Mouse (Mus musculus) liver, embryonic 16.5 days (tissue): ENCODE data around the gene Ube2e1. TPM values are rescaled to one million over a fixed set of nuclear protein-coding genes. Genes with fewer than 3 reads are reported as not detected.

Source experiments
- ATAC-seq: fragments of 200-750 bp; cut with Nextera tagmentation; 2 replicates; pipeline ENCODE4 v1.8.0; 2017; ENCODE audit warnings: low read depth, mild to moderate bottlenecking, moderate number of reproducible peaks, moderate library complexity
- H3K27ac ChIP-seq: fragments of 300-500 bp; sonication (generic); 2 replicates; pipeline ENCODE4 v1.5.1; 2014; ENCODE audit warnings: mild to moderate bottlenecking, low read length
- H3K27me3 ChIP-seq: fragments of 300-500 bp; sonication (generic); 2 replicates; pipeline ENCODE4 v1.6.1; 2014; ENCODE audit warnings: low read depth, low read length, mixed read lengths; ENCODE audit not compliant: control insufficient read depth, insufficient read depth
- H3K36me3 ChIP-seq: fragments of 300-500 bp; sonication (generic); 2 replicates; pipeline ENCODE4 v1.6.1; 2014; ENCODE audit warnings: mild to moderate bottlenecking; ENCODE audit not compliant: control insufficient read depth, insufficient read depth
- H3K4me1 ChIP-seq: fragments of 300-500 bp; sonication (generic); 2 replicates; pipeline ENCODE4 v1.6.1; 2014; ENCODE audit warnings: low read depth, low read length, mixed read lengths; ENCODE audit not compliant: control insufficient read depth
- H3K4me2 ChIP-seq: fragments of 300-500 bp; sonication (generic); 2 replicates; pipeline ENCODE4 v1.6.1; 2014; ENCODE audit warnings: low read depth, low read length, mixed read lengths
- H3K4me3 ChIP-seq: fragments of 300-500 bp; sonication (generic); 2 replicates; pipeline ENCODE4 v1.5.1; 2014; ENCODE audit warnings: low read depth, mild to moderate bottlenecking, low read length
- H3K9ac ChIP-seq: fragments of 300-500 bp; sonication (generic); 2 replicates; pipeline ENCODE4 v1.6.1; 2014; ENCODE audit warnings: low read depth, low read length
- H3K9me3 ChIP-seq: fragments of 300-500 bp; sonication (generic); replicated peaks from 2 replicates; pipeline ENCODE4 v1.6.1; 2016; ENCODE audit warnings: low read length; ENCODE audit not compliant: control insufficient read depth
- WGBS: fragments of 180-500 bp; shearing (Covaris S2); extraction: QIAGEN DNeasy Blood & Tissue Kit; methylation state at CpG from one replicate; pipeline ENCODE4 v1.1.7; 2014; ENCODE audit not compliant: insufficient replicate concordance; 5-methylcytosine and 5-hydroxymethylcytosine counted together
- polyA plus RNA-seq: library from polyadenylated mRNA; unstranded; fragments of >200 nt; fragmentation: Nextera tagmentation; extraction: Ambion mirVana; gene quantifications from 2 replicates; pipeline ENCODE4 v1.2.1, GENCODE M21; 2015

The Ube2e1 gene
- polyA plus RNA-seq, 1 experiment from 2014 or later: 27.7 TPM

DNA sequence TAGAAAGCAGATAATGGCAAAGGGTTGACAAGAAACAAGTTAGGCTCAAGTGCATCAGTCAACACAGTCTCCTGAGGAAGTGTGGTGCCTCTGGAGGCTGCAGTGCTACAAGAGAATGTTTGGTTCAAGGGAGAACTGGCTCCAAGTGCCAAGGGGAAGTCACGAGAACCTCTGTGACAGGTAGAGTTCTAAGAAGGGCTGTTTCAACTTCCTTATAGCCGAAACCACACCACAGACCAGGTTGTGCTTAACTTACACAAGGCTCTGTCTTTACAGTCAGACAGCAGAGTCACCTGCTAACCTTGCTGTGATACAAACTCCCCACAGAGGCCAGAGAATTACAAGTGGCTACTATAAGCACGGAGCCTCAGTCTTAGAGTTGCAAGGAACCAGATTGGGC is 30.1 kb downstream of the Ube2e1 start:
- no peak overlapping the region for H3K27ac ChIP-seq
- no peaks in the 10 kb centered on the region for H3K27me3 ChIP-seq
- H3K9ac ChIP-seq: no peak overlapping the region
- H3K4me2 ChIP-seq: no peak overlapping the region
- H3K36me3 ChIP-seq: no peaks in the 10 kb centered on the region
- no peaks in the 10 kb centered on the region for H3K9me3 ChIP-seq
- WGBS: 38% methylated on average over 3 of the region's 3 CpGs
- H3K4me3 ChIP-seq: no peak overlapping the region
- H3K4me1 ChIP-seq: no peaks in the 10 kb centered on the region; the same call in none of the 2 replicates
- ATAC-seq: no peak

DNA sequence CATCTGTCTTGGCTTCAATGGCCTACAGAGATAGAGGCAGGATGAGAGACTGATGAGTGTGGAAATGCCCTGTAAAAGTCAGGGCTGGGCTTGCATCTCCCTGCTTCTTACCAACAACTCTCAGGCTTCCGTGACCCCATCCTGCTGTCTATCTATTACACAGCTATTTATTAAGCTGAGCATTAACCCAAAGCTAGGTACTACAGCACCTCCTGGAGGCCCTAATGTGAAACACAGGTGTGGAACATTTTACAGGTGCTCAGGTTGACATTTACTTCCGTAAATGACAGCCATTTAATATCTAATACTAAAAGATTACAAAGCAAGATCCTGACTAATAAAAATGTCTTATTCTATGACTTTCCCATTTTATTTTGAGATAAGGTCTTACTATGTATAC is 31.0 kb downstream of the Ube2e1 start:
- no peaks in the 10 kb centered on the region for H3K9me3 ChIP-seq
- H3K4me1 ChIP-seq: no peaks in the 10 kb centered on the region; the same call in none of the 2 replicates
- WGBS: 68% methylated on average over 2 of the region's 2 CpGs
- no peak overlapping the region for H3K27ac ChIP-seq
- no peak overlapping the region for H3K4me2 ChIP-seq
- H3K27me3 ChIP-seq: no peaks in the 10 kb centered on the region
- no peak overlapping the region for H3K4me3 ChIP-seq
- no peaks in the 10 kb centered on the region for H3K36me3 ChIP-seq
- ATAC-seq: no peak
- no peak overlapping the region for H3K9ac ChIP-seq

DNA sequence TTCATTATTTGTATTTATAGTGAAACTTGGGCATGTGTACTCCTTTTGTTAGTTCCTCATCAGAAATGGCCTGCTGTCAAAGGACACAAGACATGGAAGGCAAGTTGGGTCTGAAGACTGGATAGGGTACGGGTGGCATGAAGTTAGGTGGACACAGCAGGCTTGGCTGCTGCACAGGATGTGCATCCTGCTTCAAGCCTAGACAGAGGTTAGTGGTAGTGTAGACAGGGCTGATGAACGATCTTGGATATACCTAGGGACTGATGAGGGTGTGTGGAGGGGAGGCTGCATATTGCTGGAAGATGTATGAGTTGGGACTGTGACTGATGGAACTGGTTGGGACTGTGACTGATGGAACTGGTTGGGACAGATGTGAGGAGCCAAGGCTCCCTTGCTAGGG is 32.8 kb downstream of the Ube2e1 start:
- Histone ChIP-seq H3K9ac (no peak overlapping the region), H3K36me3 (no peaks in the 10 kb centered on the region), H3K4me3 (no peak overlapping the region), H3K27me3 (no peaks in the 10 kb centered on the region), H3K27ac (no peak overlapping the region), H3K9me3 (no peaks in the 10 kb centered on the region), H3K4me1 (no peaks in the 10 kb centered on the region; the same call in none of the 2 replicates), H3K4me2 (no peak overlapping the region)
- no peak for ATAC-seq
- 51% methylated on average over 2 of the region's 2 CpGs for WGBS

DNA sequence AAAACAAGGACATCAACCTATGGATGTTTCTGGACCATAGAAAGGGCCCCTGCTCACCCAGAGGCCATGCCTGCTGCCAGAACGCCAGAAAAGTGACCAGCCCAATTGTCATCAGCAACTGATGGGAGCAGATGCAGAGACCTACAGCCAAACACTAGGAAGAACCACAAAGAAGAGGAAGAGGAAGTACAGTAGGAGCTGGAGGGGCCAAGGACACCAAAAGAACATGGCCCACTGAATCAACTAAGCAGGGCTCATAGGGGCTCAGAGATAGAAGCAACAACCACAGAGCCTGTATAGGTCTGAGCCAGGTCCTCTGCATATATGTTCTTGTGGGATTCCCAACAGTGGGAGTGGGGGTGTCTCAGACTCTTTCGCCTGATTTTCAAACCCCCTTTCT is 34.2 kb downstream of the Ube2e1 start:
- no peak overlapping the region for H3K4me3 ChIP-seq
- H3K27me3 ChIP-seq: no peaks in the 10 kb centered on the region
- no peaks in the 10 kb centered on the region for H3K9me3 ChIP-seq
- H3K4me2 ChIP-seq: no peak overlapping the region
- no peaks in the 10 kb centered on the region for H3K36me3 ChIP-seq
- no peak overlapping the region for H3K9ac ChIP-seq
- no peak for ATAC-seq
- H3K27ac ChIP-seq: no peak overlapping the region
- WGBS: 34% methylated on average over 2 of the region's 2 CpGs
- no peaks in the 10 kb centered on the region; the same call in 1 of the 2 replicates for H3K4me1 ChIP-seq

DNA sequence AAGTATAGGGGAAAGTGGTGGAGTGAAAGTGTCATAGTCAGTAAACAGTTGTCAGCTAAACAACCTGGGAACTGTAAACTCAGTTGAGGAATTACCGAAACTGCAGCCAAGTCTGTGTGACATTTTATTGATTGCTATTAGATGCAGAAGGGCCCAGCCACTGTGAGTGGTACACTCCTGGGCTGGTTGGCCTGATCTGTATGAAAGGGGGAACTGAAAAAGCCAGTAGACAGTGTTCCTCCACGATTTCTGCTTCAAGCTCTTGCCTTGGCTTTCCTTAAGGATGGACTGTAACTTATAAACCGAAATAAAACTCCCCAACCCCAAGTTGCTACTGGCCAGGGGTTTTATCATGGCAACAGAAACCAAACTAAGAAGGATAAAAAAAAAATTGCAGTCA is 39.1 kb downstream of the Ube2e1 start:
- no peaks in the 10 kb centered on the region for H3K4me1 ChIP-seq
- H3K27ac ChIP-seq: no peak overlapping the region
- no peak for ATAC-seq
- WGBS: 62% methylated on average over 3 of the region's 3 CpGs
- no peaks in the 10 kb centered on the region for H3K36me3 ChIP-seq
- no peaks in the 10 kb centered on the region for H3K9me3 ChIP-seq
- H3K27me3 ChIP-seq: no peaks in the 10 kb centered on the region
- H3K9ac ChIP-seq: no peak overlapping the region
- no peak overlapping the region for H3K4me2 ChIP-seq
- no peak overlapping the region for H3K4me3 ChIP-seq

DNA sequence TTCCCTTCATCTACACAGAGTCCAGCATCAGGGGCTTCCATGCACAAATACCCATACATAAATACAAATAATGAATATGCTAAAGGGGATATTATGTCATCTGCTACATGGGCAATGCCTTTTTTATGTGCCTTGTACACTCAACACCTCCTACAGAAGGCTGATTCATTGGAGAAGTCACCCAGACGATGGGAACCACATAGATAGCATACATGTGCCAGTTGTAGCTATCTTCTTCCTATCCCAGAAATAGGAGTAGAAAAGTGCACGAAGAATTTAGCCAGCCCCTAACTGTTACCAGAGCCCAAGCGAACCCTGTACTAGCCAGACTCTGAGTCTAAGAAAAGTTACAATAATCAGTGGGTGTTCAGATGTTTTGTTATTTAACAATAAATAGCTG is 39.5 kb downstream of the Ube2e1 start:
- H3K9ac ChIP-seq: no peak overlapping the region
- no peak overlapping the region for H3K27ac ChIP-seq
- WGBS: 56% methylated on average over 3 of the region's 3 CpGs
- H3K4me3 ChIP-seq: no peak overlapping the region
- no peaks in the 10 kb centered on the region for H3K9me3 ChIP-seq
- no peak overlapping the region for H3K4me2 ChIP-seq
- no peak for ATAC-seq
- H3K27me3 ChIP-seq: no peaks in the 10 kb centered on the region
- no peaks in the 10 kb centered on the region for H3K4me1 ChIP-seq
- H3K36me3 ChIP-seq: no peaks in the 10 kb centered on the region

DNA sequence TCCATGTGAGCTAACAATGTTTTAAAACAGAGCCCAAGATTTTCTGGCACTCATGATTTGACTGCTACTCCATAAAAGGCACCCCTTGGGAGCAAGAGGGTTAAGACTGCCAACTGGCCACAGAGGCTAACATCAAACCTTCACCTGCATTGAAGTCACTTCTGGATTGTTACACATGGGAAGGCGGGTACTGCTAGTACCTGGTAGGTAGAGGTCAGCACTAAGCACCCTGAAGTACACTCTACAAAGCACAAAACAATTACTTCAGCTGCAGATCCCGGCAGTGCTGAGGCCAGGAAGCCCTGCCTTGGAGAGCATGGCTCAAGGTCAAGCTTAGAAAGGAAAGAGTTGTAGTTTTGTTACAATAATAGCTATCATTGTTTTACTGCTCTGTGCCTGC is 44.3 kb downstream of the Ube2e1 start:
- no peak overlapping the region for H3K4me2 ChIP-seq
- no peak for ATAC-seq
- no peak overlapping the region for H3K9ac ChIP-seq
- 67% methylated on average over 2 of the region's 2 CpGs for WGBS
- no peaks in the 10 kb centered on the region for H3K27me3 ChIP-seq
- no peak overlapping the region for H3K27ac ChIP-seq
- H3K4me1 ChIP-seq: no peaks in the 10 kb centered on the region
- no peaks in the 10 kb centered on the region for H3K9me3 ChIP-seq
- H3K36me3 ChIP-seq: no peaks in the 10 kb centered on the region
- H3K4me3 ChIP-seq: no peak overlapping the region

DNA sequence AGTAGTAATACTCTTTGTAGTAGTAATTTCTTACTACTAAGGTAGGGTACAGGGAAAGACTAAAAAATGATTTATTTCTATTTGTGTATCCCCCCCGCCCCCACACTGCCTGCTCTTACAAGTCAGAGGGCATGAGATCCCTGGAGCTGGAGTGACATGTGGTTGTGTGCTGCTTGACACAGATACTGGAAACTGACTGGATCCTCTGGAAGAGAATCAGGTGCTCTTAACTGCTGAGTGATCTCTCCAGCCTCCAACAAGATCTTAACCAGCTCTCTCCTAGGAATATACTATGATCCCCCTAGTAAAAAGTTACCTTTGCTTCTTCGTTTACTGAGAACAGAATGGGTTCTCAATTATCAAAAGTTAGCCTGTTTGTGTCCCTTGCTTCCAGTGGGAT is 45.2 kb downstream of the Ube2e1 start:
- Histone ChIP-seq H3K4me1 (no peaks in the 10 kb centered on the region), H3K4me3 (no peak overlapping the region), H3K4me2 (no peak overlapping the region), H3K9ac (no peak overlapping the region), H3K36me3 (no peaks in the 10 kb centered on the region), H3K27me3 (no peaks in the 10 kb centered on the region), H3K9me3 (no peaks in the 10 kb centered on the region), H3K27ac (no peak overlapping the region)
- 76% methylated on average over 2 of the region's 2 CpGs for WGBS
- no peak for ATAC-seq

DNA sequence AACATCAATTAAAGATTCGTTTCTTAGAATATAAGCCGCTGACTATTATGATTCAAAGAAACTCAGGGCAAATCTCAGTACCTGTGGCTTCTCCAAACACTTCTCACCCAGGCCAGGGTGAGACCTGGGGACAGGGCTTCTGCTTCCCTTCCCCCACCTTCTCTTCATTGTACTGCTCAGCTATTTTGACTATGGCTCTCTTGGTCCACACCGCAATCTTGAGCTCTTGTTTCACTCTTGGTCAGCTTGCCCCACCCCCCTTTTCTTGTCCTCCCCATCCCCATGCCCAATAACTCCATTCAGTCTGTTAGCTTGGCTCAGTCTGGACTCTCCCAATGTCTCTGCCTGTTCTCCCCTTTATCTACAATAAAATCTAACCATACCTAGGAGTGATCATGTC is 46.2 kb downstream of the Ube2e1 start:
- H3K27ac ChIP-seq: no peak overlapping the region
- H3K4me1 ChIP-seq: no peaks in the 10 kb centered on the region
- no peak overlapping the region for H3K4me2 ChIP-seq
- H3K9ac ChIP-seq: no peak overlapping the region
- no peaks in the 10 kb centered on the region for H3K36me3 ChIP-seq
- no peak for ATAC-seq
- WGBS: 75% methylated on average over 3 of the region's 3 CpGs
- H3K4me3 ChIP-seq: no peak overlapping the region
- H3K9me3 ChIP-seq: no peaks in the 10 kb centered on the region
- H3K27me3 ChIP-seq: no peaks in the 10 kb centered on the region

DNA sequence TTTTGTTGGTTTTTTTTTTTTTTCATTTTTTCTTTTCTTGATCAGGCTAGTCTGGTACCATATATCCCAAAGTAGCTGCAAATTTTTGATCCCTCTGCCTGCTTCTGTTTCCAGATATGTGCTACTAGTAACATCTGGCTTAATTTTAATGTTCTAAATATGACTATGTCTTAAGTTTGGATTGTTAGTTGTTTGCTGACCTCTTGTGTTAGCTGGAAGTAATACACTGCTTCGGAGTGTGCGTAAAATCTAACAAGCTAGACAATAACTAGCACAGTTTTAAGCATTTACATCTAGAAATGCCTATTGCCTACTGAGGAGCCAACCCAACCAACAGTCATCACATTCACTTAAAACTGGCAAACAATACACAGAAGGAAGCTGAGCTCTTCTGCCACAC is 47.1 kb downstream of the Ube2e1 start:
- Histone ChIP-seq H3K27ac (no peak overlapping the region), H3K9ac (no peak overlapping the region), H3K4me2 (no peak overlapping the region), H3K4me3 (no peak overlapping the region), H3K27me3 (no peaks in the 10 kb centered on the region), H3K36me3 (no peaks in the 10 kb centered on the region), H3K9me3 (no peaks in the 10 kb centered on the region), H3K4me1 (no peaks in the 10 kb centered on the region)
- no peak for ATAC-seq
- 66% methylated on average over 2 of the region's 2 CpGs for WGBS
